Mouse (Mus musculus) testis, postnatal 10 days (tissue): ENCODE results near the gene Rab1a.
"Not testable (repeated sequence)": the region's sequence is repeated elsewhere in the genome, so short reads cannot be mapped to it uniquely, and the experiment has no call there.

Experiments
- DNase-seq: peaks from one replicate; pipeline ENCODE4 v3.0.0; 2021; ENCODE audit warnings: low spot score

Rab1a gene

GRCm38 (mm10) chr11:20217227-20217626 is 16.0 kb downstream of the Rab1a start:
- DNase-seq = no peak

- not testable (repeated sequence) for DNase-seq
These were observed 20.4 kb downstream of the Rab1a start for GRCm38 (mm10) chr11:20221671-20222070.

GRCm38 (mm10) chr11:20224196-20224595 is 23.0 kb downstream of the Rab1a start:
- no peak for DNase-seq

- DNase-seq = no peak
These were observed 24.7 kb downstream of the Rab1a start for GRCm38 (mm10) chr11:20225938-20226337.

GRCm38 (mm10) chr11:20228666-20229065 is 27.4 kb downstream of the Rab1a start:
- no peak for DNase-seq

- no peak for DNase-seq
These were observed 28.1 kb downstream of the Rab1a start for GRCm38 (mm10) chr11:20229311-20229710.

GRCm38 (mm10) chr11:20230286-20230685 is 29.1 kb downstream of the Rab1a start:
- DNase-seq = no peak

GRCm38 (mm10) chr11:20231128-20231878 is 30.1 kb downstream of the Rab1a start:
- DNase-seq = no peak

- no peak for DNase-seq
These were observed 31.0 kb downstream of the Rab1a start for GRCm38 (mm10) chr11:20232016-20232755.

- no peak for DNase-seq
These were observed 33.0 kb downstream of the Rab1a start for GRCm38 (mm10) chr11:20234233-20234632.

GRCm38 (mm10) chr11:20237018-20237417 is 35.8 kb downstream of the Rab1a start:
- no peak for DNase-seq

GRCm38 (mm10) chr11:20237976-20238375 is 36.7 kb downstream of the Rab1a start:
- no peak for DNase-seq

- DNase-seq = no peak
These were observed 38.1 kb downstream of the Rab1a start for GRCm38 (mm10) chr11:20239279-20239861.

GRCm38 (mm10) chr11:20240331-20240730 is 39.1 kb downstream of the Rab1a start:
- no peak for DNase-seq

- peak; percentile 31 for DNase-seq
These were observed 40.1 kb downstream of the Rab1a start for GRCm38 (mm10) chr11:20241311-20241710.

- DNase-seq = peak; percentile 27
These were observed 41.3 kb downstream of the Rab1a start for GRCm38 (mm10) chr11:20242366-20243056.

- DNase-seq = no peak
These were observed 42.1 kb downstream of the Rab1a start for GRCm38 (mm10) chr11:20243214-20243913.

- DNase-seq = no peak
These were observed 43.4 kb downstream of the Rab1a start for GRCm38 (mm10) chr11:20244336-20245290.

- no peak for DNase-seq
These were observed 44.1 kb downstream of the Rab1a start for GRCm38 (mm10) chr11:20245316-20245715.

GRCm38 (mm10) chr11:20246616-20247015 is 45.4 kb downstream of the Rab1a start:
- no peak for DNase-seq
